Mouse (Mus musculus) kidney, adult 2 months (tissue): ENCODE results near the gene Dlx1. TPM values are rescaled to one million over a fixed set of nuclear protein-coding genes. Genes with fewer than 3 reads are reported as not detected.

Experiments
- DNase-seq: peaks from one replicate; pipeline ENCODE4 v3.0.0; 2021
- H3K27ac ChIP-seq: fragments of 200-500 bp; 2 replicates; pipeline ENCODE4 v1.5.1; 2012; ENCODE audit warnings: low read depth, low read length, control low read depth, inconsistent platforms; ENCODE audit not compliant: insufficient read depth
- H3K27me3 ChIP-seq: fragments of 200-500 bp; replicated peaks from 2 replicates; pipeline ENCODE4 v1.6.1; 2012; ENCODE audit warnings: mild to moderate bottlenecking, moderate library complexity, low read length, inconsistent platforms; ENCODE audit not compliant: control insufficient read depth, insufficient read depth
- H3K36me3 ChIP-seq: fragments of 200-500 bp; 2 replicates; pipeline ENCODE4 v1.6.1; 2012; ENCODE audit warnings: mild to moderate bottlenecking, moderate library complexity, low read length, inconsistent platforms; ENCODE audit not compliant: control insufficient read depth, insufficient read depth
- H3K4me1 ChIP-seq: fragments of 200-500 bp; 2 replicates; pipeline ENCODE4 v1.6.1; 2011; ENCODE audit warnings: low read length; ENCODE audit not compliant: control insufficient read depth, insufficient read depth
- H3K4me3 ChIP-seq: fragments of 200-500 bp; 2 replicates; pipeline ENCODE4 v1.5.1; 2011; ENCODE audit warnings: mild to moderate bottlenecking, low read depth, low read length, control low read depth; ENCODE audit not compliant: insufficient read depth
- CTCF ChIP-seq: fragments of 200-500 bp; conservative IDR thresholded peaks from 2 replicates; pipeline ENCODE4 v1.5.1; 2011; ENCODE audit warnings: low read depth, mild to moderate bottlenecking, control low read depth, low read length, moderate library complexity, mixed read lengths; ENCODE audit not compliant: insufficient read depth, insufficient read length
- POLR2A ChIP-seq: fragments of 200-500 bp; IDR thresholded peaks from one replicate; pipeline ENCODE4 v1.6.1; 2011; ENCODE audit warnings: low read depth, low read length, control low read depth
- WGBS: fragments of 180-500 bp; shearing (Covaris S2); methylation state at CpG from one replicate; pipeline ENCODE4 v1.1.7; 2018; 5-methylcytosine and 5-hydroxymethylcytosine counted together
- polyA plus RNA-seq: library from polyadenylated mRNA; depleted of rRNA; stranded (reverse); fragments of >200 nt; gene quantifications from 2 replicates; pipeline ENCODE4 v1.2.3, GENCODE M21; 2012; rRNA removed

Dlx1 gene
- polyA plus RNA-seq: 0.16 TPM in 1 of 2 replicates, not detected in the other

DNA sequence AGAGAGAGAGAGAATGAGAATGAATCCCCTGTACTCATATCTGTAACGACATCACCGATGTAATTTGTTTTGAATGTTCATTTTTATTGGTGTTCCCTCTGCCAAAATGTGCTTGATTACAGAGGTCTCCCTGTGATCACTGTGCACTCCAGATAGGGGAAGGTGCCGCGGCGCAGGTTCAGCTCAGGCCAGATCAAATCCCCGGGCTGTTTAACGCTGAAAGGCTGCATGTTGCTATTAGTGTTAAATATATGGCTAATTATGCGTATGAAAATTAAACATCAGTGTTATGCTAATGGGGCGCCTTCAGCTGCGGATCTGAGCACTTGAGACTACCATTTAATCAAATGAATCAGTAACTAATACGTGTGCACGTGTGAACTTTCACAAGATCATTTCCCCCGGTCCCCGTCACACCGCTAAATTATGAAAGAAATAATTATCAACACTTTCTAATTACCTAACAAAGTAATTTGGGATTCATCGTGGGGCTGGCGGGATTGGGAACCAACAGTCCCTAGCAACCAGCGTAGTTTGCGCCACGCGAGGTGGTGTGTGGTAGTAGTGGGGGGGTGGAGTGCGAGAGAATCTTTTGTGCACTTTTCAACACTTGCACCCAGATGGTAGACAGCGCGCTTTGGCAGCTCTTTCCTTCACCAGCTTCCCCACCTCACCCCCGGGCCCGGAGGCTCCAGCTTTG, at the start of gene Dlx1:
TSS of gene Dlx1 (plus strand) at position 100 of the 700 bp plus-strand sequence.
- Histone ChIP-seq H3K4me1 (no peaks in the 10 kb centered on the region), H3K4me3 (no peak within 1 kb of the TSS), H3K27ac (no peak within 1 kb of the TSS), H3K36me3 (no peaks in the 10 kb centered on the region), H3K27me3 (peaks cover 12% of the 10 kb centered on the region)
- DNase-seq: peak; percentile 12
- TF ChIP-seq CTCF (no peak), POLR2A (no peak)
- WGBS: 10% methylated on average over 26 of the region's 26 CpGs

DNA sequence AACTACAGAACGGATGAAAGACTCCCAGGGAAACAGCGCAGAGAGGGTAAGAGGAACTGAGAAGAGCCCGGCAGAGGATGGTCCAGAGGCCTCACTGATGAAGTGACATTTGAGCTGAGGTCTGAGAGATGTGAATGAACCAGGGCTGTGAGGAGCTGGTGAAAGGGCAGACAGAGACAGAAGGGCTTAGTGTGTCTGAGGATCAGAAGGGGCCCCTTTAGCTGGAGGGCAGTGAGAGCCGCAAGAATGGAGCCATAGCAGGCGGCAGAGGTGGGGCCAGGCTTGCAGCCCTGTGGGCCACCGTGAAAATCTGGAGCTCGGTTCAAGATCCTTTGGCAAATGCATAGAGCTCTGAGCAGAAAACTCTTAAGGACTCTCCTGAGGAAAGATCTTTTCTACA, 48.0 kb upstream of the Dlx1 start:
- 61% methylated on average over 7 of the region's 7 CpGs for WGBS
- Histone ChIP-seq H3K4me3 (no peak overlapping the region), H3K36me3 (no peaks in the 10 kb centered on the region), H3K4me1 (no peaks in the 10 kb centered on the region), H3K27ac (no peak overlapping the region), H3K27me3 (no peaks in the 10 kb centered on the region)
- no peak for DNase-seq
- no peak for TF ChIP-seq POLR2A

DNA sequence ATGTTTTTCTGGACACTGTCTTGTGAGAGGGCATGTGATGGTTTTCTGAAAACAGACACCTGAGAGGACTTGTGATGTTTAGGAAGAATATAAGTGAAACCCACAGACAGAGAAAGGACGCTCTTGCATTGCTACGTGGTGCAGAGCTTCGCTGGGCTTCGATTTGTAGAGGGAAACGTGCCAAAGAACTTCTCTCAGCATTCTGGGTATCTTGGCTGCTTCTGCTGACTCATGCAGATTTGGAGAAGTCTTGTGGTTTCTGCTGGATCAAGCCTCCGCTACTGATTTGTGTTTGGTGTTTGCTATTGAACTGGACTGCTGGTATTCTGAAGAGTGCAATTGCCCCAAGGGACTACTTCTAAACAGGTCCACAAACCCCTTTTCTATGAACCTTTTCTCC, 46.1 kb upstream of the Dlx1 start:
- DNase-seq: no peak
- Histone ChIP-seq H3K27me3 (no peaks in the 10 kb centered on the region), H3K4me3 (no peak overlapping the region), H3K36me3 (no peaks in the 10 kb centered on the region), H3K27ac (no peak overlapping the region), H3K4me1 (no peaks in the 10 kb centered on the region)
- 85% methylated on average over 6 of the region's 6 CpGs for WGBS
- TF ChIP-seq CTCF (no peak), POLR2A (no peak)

DNA sequence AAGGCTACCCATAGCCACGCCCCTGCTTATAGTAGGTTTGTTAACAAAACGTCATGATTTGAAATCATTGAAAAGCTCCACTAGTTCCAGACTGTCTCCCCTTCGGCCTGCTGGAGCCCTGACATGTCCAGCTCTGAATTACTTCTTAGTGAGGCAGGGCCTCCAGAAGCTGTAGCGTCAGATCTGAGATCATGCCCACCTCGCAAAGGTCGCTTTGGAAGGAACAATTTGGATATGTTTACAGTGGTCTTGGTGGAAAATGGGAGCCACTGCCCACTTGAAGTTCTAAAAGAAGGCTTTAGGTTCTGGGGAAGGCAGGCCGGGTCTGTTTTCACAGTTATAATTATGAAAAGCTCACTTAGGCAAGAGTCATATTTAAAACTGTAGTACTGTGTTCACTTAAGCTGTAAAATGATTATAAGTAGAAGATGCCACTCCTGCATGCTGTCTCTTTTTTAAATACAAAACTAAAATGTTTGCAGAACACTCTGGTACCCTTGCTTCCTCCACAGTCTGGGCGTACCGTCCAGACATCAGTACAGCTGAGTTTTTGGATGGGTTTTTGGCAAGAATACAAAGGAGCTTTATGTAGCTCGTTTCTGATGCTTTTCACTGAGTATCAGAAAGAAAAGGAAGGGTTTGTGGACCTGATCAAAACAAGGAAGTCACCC, 44.7 kb upstream of the Dlx1 start:
- Histone ChIP-seq H3K36me3 (no peaks in the 10 kb centered on the region), H3K4me3 (no peak overlapping the region), H3K4me1 (no peaks in the 10 kb centered on the region), H3K27ac (no peak overlapping the region), H3K27me3 (no peaks in the 10 kb centered on the region)
- TF ChIP-seq POLR2A (no peak), CTCF (no peak)
- 78% methylated on average over 10 of the region's 10 CpGs for WGBS
- DNase-seq: no peak

DNA sequence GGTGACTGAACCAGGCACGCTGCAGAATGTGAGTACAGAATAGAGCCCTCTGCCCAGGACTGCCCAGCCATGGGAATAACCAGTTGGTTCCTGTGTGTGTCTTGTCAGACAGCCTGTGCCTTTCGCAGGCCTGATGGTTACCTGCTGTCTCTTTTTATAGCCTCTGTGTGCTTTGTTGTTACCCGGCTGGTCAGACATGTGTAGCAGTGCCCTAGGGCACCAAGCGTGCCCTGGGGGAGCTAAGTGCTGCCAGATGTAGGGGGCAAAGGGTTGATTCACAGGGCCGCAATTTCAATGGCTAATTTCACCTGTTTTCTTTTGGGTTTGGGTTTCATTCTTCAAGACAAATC, 44.2 kb upstream of the Dlx1 start:
- no peak for TF ChIP-seq CTCF
- no peak for TF ChIP-seq POLR2A
- H3K27ac ChIP-seq: no peak overlapping the region
- no peaks in the 10 kb centered on the region for H3K27me3 ChIP-seq
- H3K36me3 ChIP-seq: no peaks in the 10 kb centered on the region
- DNase-seq: no peak
- no peak overlapping the region for H3K4me3 ChIP-seq
- H3K4me1 ChIP-seq: no peaks in the 10 kb centered on the region
- WGBS: 71% methylated on average over 5 of the region's 5 CpGs

DNA sequence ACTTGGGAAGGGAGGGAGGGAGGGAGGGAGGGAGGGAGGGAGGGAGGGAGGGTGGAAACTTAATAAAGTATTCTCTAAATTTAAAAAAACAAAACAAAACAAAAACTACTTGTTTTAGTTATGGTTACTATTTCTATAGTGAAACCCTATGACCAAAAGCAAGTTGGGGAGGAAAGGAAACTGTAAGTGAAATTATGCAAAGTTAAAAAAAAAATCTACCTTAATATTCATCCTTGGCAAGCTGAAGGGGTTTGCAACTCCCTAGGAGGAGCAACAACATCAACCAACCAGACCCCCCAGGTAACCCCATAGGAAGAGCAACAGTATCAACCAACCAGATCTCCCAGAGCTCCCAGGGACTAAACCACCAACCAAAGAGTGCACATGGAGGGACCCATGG, 36.6 kb upstream of the Dlx1 start:
- no peaks in the 10 kb centered on the region for H3K36me3 ChIP-seq
- no peaks in the 10 kb centered on the region for H3K4me1 ChIP-seq
- no peak for TF ChIP-seq CTCF
- no peak for TF ChIP-seq POLR2A
- H3K4me3 ChIP-seq: no peak overlapping the region
- H3K27me3 ChIP-seq: no peaks in the 10 kb centered on the region
- no peak for DNase-seq
- no peak overlapping the region for H3K27ac ChIP-seq

DNA sequence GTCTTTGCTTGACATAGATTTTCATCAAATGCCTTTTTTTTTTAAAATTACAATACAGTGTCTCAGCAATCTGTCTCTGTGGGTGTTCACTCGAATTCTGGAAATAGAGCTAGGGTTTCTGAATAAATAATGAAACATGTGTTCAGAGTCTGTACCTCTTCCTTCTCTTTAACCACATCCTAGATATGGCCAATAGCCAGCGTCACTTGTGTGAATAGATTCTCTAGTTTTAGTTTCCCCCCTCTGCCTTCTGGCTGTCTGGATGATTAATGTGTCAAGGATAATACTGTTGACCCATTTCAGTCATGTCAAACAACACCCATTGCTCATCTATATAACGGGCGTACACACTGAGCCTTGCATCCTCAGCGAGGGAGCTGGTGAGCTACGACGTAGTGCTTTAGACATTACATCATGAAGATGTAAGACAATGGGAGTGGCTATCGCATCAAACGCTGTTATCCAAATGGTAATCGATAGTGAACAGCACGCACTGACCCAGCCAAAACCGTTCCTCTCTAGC, 34.7 kb upstream of the Dlx1 start:
- no peaks in the 10 kb centered on the region for H3K4me1 ChIP-seq
- H3K36me3 ChIP-seq: no peaks in the 10 kb centered on the region
- no peak overlapping the region for H3K4me3 ChIP-seq
- H3K27me3 ChIP-seq: no peaks in the 10 kb centered on the region
- WGBS: 78% methylated on average over 12 of the region's 12 CpGs
- no peak for DNase-seq
- no peak overlapping the region for H3K27ac ChIP-seq
- TF ChIP-seq CTCF: no peak
- no peak for TF ChIP-seq POLR2A
